Mouse (Mus musculus): ENCODE results near the gene Vmn1r173. TPM values are rescaled to one million over a fixed set of nuclear protein-coding genes. Genes with fewer than 3 reads are reported as not detected.
"Not testable (repeated sequence)": the region's sequence is repeated elsewhere in the genome, so short reads cannot be mapped to it uniquely, and the experiment has no call there.

The Vmn1r173 gene
- not detected in 2 replicates for polyA plus RNA-seq (2014; fragmentation: Nextera tagmentation; extraction: Ambion mirVana)

GRCm38 (mm10) chr7:23700403-23700802, at the start of gene Vmn1r173:
Gene Vmn1r173 (plus strand): TSS chr7:23700703.
- H3K9ac ChIP-seq (ENCODE audit: low read length); H3K4me1 ChIP-seq (ENCODE audit: control insufficient read depth in 2 of 2, insufficient read depth in 2 of 2, low read length in 2 of 2); H3K36me3 ChIP-seq (ENCODE audit: control insufficient read depth, insufficient read depth, low read length); H3K4me3 ChIP-seq (ENCODE audit: control insufficient read depth in 1 of 2, insufficient read depth in 1 of 2, low read depth in 1 of 2, low read length in 2 of 2); H3K27ac ChIP-seq (replicated peaks in 1 of 2; ENCODE audit: control insufficient read depth in 1 of 2, insufficient read depth in 1 of 2, low read depth in 2 of 2, low read length in 2 of 2); H3K27me3 ChIP-seq (ENCODE audit: control insufficient read depth, insufficient read depth, low read length); H3K4me2 ChIP-seq (ENCODE audit: low read length); ATAC-seq (ENCODE audit: insufficient number of reproducible peaks, insufficient read depth, low FRiP score, low read depth); H3K9me3 ChIP-seq (ENCODE audit: control insufficient read depth, low read length): not testable (repeated sequence)
- 41% methylated on average over 1 of the region's 1 CpGs for WGBS

GRCm38 (mm10) chr7:23658016-23658415, 42.5 kb upstream of the Vmn1r173 start, which contains the start of gene Vmn1r172:
Gene Vmn1r172 (plus strand): TSS chr7:23658316.
- no peak within 1 kb of the TSS for H3K27ac ChIP-seq (replicated peaks in 1 of 2; ENCODE audit: control insufficient read depth in 1 of 2, insufficient read depth in 1 of 2, low read depth in 2 of 2, low read length in 2 of 2)

GRCm38 (mm10) chr7:23751970-23752369, 51.5 kb downstream of the Vmn1r173 start, which contains the start of gene Vmn1r174:
Gene Vmn1r174 (plus strand): TSS chr7:23752270.
- 38% methylated on average over 1 of the region's 1 CpGs for WGBS
- not testable (repeated sequence) for ATAC-seq (ENCODE audit: insufficient number of reproducible peaks, insufficient read depth, low FRiP score, low read depth)

More at GRCm38 (mm10) chr7:23658016-23658415, 42.5 kb upstream of the Vmn1r173 start, which contains the start of gene Vmn1r172:
- no peak within 1 kb of the TSS for H3K9ac ChIP-seq (ENCODE audit: low read length)
- no peak for ATAC-seq (ENCODE audit: insufficient number of reproducible peaks, insufficient read depth, low FRiP score, low read depth)
- no peaks in the 10 kb centered on the region for H3K4me1 ChIP-seq (ENCODE audit: control insufficient read depth in 2 of 2, insufficient read depth in 2 of 2, low read length in 2 of 2)
- 41% methylated on average over 2 of the region's 2 CpGs for WGBS
- no peak within 1 kb of the TSS for H3K4me3 ChIP-seq (ENCODE audit: control insufficient read depth in 1 of 2, insufficient read depth in 1 of 2, low read depth in 1 of 2, low read length in 2 of 2)
- no peaks in the 10 kb centered on the region for H3K36me3 ChIP-seq (ENCODE audit: control insufficient read depth, insufficient read depth, low read length)
- no peak within 1 kb of the TSS for H3K4me2 ChIP-seq (ENCODE audit: low read length)
- 0 out of 2 replicates have a peak, but pooled peaks cover under 1% of the 10 kb centered on the region for H3K9me3 ChIP-seq (ENCODE audit: control insufficient read depth, low read length)
- no peaks in the 10 kb centered on the region for H3K27me3 ChIP-seq (ENCODE audit: control insufficient read depth, insufficient read depth, low read length)

More at GRCm38 (mm10) chr7:23751970-23752369, 51.5 kb downstream of the Vmn1r173 start, which contains the start of gene Vmn1r174:
- H3K9me3 ChIP-seq (ENCODE audit: control insufficient read depth, low read length); H3K27me3 ChIP-seq (ENCODE audit: control insufficient read depth, insufficient read depth, low read length); H3K27ac ChIP-seq (replicated peaks in 1 of 2; ENCODE audit: control insufficient read depth in 1 of 2, insufficient read depth in 1 of 2, low read depth in 2 of 2, low read length in 2 of 2); H3K36me3 ChIP-seq (ENCODE audit: control insufficient read depth, insufficient read depth, low read length); H3K4me1 ChIP-seq (ENCODE audit: control insufficient read depth in 2 of 2, insufficient read depth in 2 of 2, low read length in 2 of 2); H3K9ac ChIP-seq (ENCODE audit: low read length); H3K4me2 ChIP-seq (ENCODE audit: low read length); H3K4me3 ChIP-seq (ENCODE audit: control insufficient read depth in 1 of 2, insufficient read depth in 1 of 2, low read depth in 1 of 2, low read length in 2 of 2): not testable (repeated sequence)

Other genes with a start within 250 kb of the Vmn1r173 start
- not detected in 2 replicates for gene Vmn1r167, start 193.5 kb upstream of the Vmn1r173 start, polyA plus RNA-seq (2014; fragmentation: Nextera tagmentation; extraction: Ambion mirVana)
- not detected in 2 replicates for gene Vmn1r168, start 161.0 kb upstream of the Vmn1r173 start, polyA plus RNA-seq (2014; fragmentation: Nextera tagmentation; extraction: Ambion mirVana)
- not detected in 2 replicates for gene Vmn1r169, start 125.2 kb upstream of the Vmn1r173 start, polyA plus RNA-seq (2014; fragmentation: Nextera tagmentation; extraction: Ambion mirVana)
- not detected in 2 replicates for gene Vmn1r170, start 94.5 kb upstream of the Vmn1r173 start, polyA plus RNA-seq (2014; fragmentation: Nextera tagmentation; extraction: Ambion mirVana)
- gene Vmn1r171, start 70.0 kb upstream of the Vmn1r173 start, polyA plus RNA-seq (2014; fragmentation: Nextera tagmentation; extraction: Ambion mirVana): not detected in 2 replicates
- gene Vmn1r172, start 42.4 kb upstream of the Vmn1r173 start, polyA plus RNA-seq (2014; fragmentation: Nextera tagmentation; extraction: Ambion mirVana): not detected in 2 replicates
- not detected in 2 replicates for gene Vmn1r174, start 51.6 kb downstream of the Vmn1r173 start, polyA plus RNA-seq (2014; fragmentation: Nextera tagmentation; extraction: Ambion mirVana)
- not detected in 2 replicates for gene Vmn1r175, start 109.9 kb downstream of the Vmn1r173 start, polyA plus RNA-seq (2014; fragmentation: Nextera tagmentation; extraction: Ambion mirVana)
- gene Vmn1r176, start 136.7 kb downstream of the Vmn1r173 start, polyA plus RNA-seq (2014; fragmentation: Nextera tagmentation; extraction: Ambion mirVana): not detected in 2 replicates
- not detected in 2 replicates for gene Vmn1r177, start 165.7 kb downstream of the Vmn1r173 start, polyA plus RNA-seq (2014; fragmentation: Nextera tagmentation; extraction: Ambion mirVana)
- gene Vmn1r178, start 191.3 kb downstream of the Vmn1r173 start, polyA plus RNA-seq (2014; fragmentation: Nextera tagmentation; extraction: Ambion mirVana): not detected in 2 replicates
- not detected in 2 replicates for gene Vmn1r179, start 226.3 kb downstream of the Vmn1r173 start, polyA plus RNA-seq (2014; fragmentation: Nextera tagmentation; extraction: Ambion mirVana)
- gene Vmn1r180, start 249.9 kb downstream of the Vmn1r173 start, polyA plus RNA-seq (2014; fragmentation: Nextera tagmentation; extraction: Ambion mirVana): not detected in 2 replicates

Data from heart, embryonic 14.5 days (tissue).